Mouse (Mus musculus) midbrain, postnatal 0 days (tissue): ENCODE results near the gene Mroh8. TPM values are rescaled to one million over a fixed set of nuclear protein-coding genes. Genes with fewer than 3 reads are reported as not detected.

Source experiments
- ATAC-seq: fragments of 200-750 bp; cut with Nextera tagmentation; 2 replicates; pipeline ENCODE4 v1.8.0; 2017; ENCODE audit warnings: moderate number of reproducible peaks, mild to moderate bottlenecking, moderate TSS enrichment, moderate library complexity; ENCODE audit not compliant: low FRiP score
- DNase-seq: peaks from one replicate; pipeline ENCODE4 v3.0.0-alpha.2; 2015; ENCODE audit warnings: low spot score
- H3K27ac ChIP-seq: fragments of 300-500 bp; sonication (generic); 2 replicates; pipeline ENCODE4 v1.5.1; 2014; ENCODE audit warnings: low read depth, mild to moderate bottlenecking, low read length, mixed read lengths
- H3K27me3 ChIP-seq: fragments of 300-500 bp; sonication (generic); 2 replicates; pipeline ENCODE4 v1.6.1; 2014; ENCODE audit warnings: low read length, control low read depth, mixed read lengths; ENCODE audit not compliant: insufficient read depth
- H3K36me3 ChIP-seq: fragments of 300-500 bp; sonication (generic); 2 replicates; pipeline ENCODE4 v1.6.1; 2014; ENCODE audit warnings: low read length, control low read depth, mixed read lengths; ENCODE audit not compliant: insufficient read depth
- H3K4me1 ChIP-seq: fragments of 300-500 bp; sonication (generic); 2 replicates; pipeline ENCODE4 v1.6.1; 2014; ENCODE audit warnings: mild to moderate bottlenecking, control low read depth, antibody characterized with exemption, low read length, mixed read lengths; ENCODE audit not compliant: insufficient read depth
- H3K4me2 ChIP-seq: fragments of 300-500 bp; sonication (generic); 2 replicates; pipeline ENCODE4 v1.6.1; 2014; ENCODE audit warnings: low read depth, mild to moderate bottlenecking, low read length, mixed read lengths; ENCODE audit not compliant: poor library complexity, severe bottlenecking
- H3K4me3 ChIP-seq: fragments of 300-500 bp; sonication (generic); 2 replicates; pipeline ENCODE4 v1.5.1; 2014; ENCODE audit warnings: low read depth, mild to moderate bottlenecking, low read length, moderate library complexity
- H3K9ac ChIP-seq: fragments of 300-500 bp; sonication (generic); replicated peaks from 2 replicates; pipeline ENCODE4 v1.6.1; 2014; ENCODE audit warnings: mild to moderate bottlenecking, low read length, moderate library complexity, mixed read lengths; ENCODE audit not compliant: poor library complexity, severe bottlenecking
- H3K9me3 ChIP-seq: fragments of 300-500 bp; sonication (generic); 2 replicates; pipeline ENCODE4 v1.6.1; 2016; ENCODE audit warnings: low read length, control low read depth
- CTCF ChIP-seq: IDR thresholded peaks from 2 replicates; pipeline ENCODE4 v1.5.1; 2016; ENCODE audit warnings: antibody characterized with exemption, mild to moderate bottlenecking
- WGBS: fragments of 180-500 bp; shearing (Covaris S2); extraction: QIAGEN DNeasy Blood & Tissue Kit; methylation state at CpG from one replicate; pipeline ENCODE4 v1.1.7; 2014; 5-methylcytosine and 5-hydroxymethylcytosine counted together
- polyA plus RNA-seq: library from polyadenylated mRNA; unstranded; fragments of >200 nt; fragmentation: Nextera tagmentation; extraction: Ambion mirVana; gene quantifications from 2 replicates; pipeline ENCODE4 v1.2.1, GENCODE M21; 2015
- total RNA-seq: library from RNA; depleted of rRNA; stranded (reverse); fragments of >200 nt; gene quantifications from 2 replicates; pipeline ENCODE4 v1.2.3, GENCODE M21; 2014

Gene Mroh8
- total and polyA plus RNA-seq, 2 experiments from 2014 or later, result 0.47 to 0.66 TPM

GRCm38 (mm10) chr2:157283321-157283720, 4.0 kb upstream of the Mroh8 start:
- H3K4me1 ChIP-seq, result peaks cover 11% of the 10 kb centered on the region

GRCm38 (mm10) chr2:157278717-157279415, 483 bp downstream of the Mroh8 start, which contains the start of gene Rpn2:
Gene Rpn2, plus strand, starts transcription at chr2:157279017.
- peak within 1 kb of the TSS; percentile 66 for H3K4me2 ChIP-seq
- H3K4me3 ChIP-seq, result peak within 1 kb of the TSS; percentile 95
- DNase-seq (peak; percentile 97), ATAC-seq (peak; percentile 99)
- peaks cover 11% of the 10 kb centered on the region for H3K4me1 ChIP-seq
- H3K9me3 ChIP-seq, result no peaks in the 10 kb centered on the region
- TF ChIP-seq CTCF, result 0 out of 2 replicates have a peak, but pooled peaks have one; percentile 17
- H3K36me3 ChIP-seq, result peaks cover 5% of the 10 kb centered on the region; the same call in 1 of the 2 replicates
- H3K9ac ChIP-seq, result peak within 1 kb of the TSS; percentile 87
- H3K27me3 ChIP-seq, result no peaks in the 10 kb centered on the region
- WGBS, result 1% methylated on average over 55 of the region's 64 CpGs
- peak within 1 kb of the TSS; percentile 91 for H3K27ac ChIP-seq

More at GRCm38 (mm10) chr2:157283321-157283720, 4.0 kb upstream of the Mroh8 start:
- Histone ChIP-seq H3K36me3 (peaks cover 15% of the 10 kb centered on the region), H3K4me2 (no peak overlapping the region), H3K27me3 (no peaks in the 10 kb centered on the region), H3K9me3 (no peaks in the 10 kb centered on the region), H3K9ac (no peak overlapping the region), H3K4me3 (no peak overlapping the region), H3K27ac (no peak overlapping the region)
- TF ChIP-seq CTCF, result no peak
- ATAC-seq (no peak), DNase-seq (no peak)
- WGBS, result 94% methylated on average over 6 of the region's 6 CpGs

- WGBS, result 80% methylated on average over 6 of the region's 6 CpGs
- no peak overlapping the region for H3K9ac ChIP-seq
- H3K27me3 ChIP-seq, result no peaks in the 10 kb centered on the region
- no peaks in the 10 kb centered on the region for H3K4me1 ChIP-seq
- H3K9me3 ChIP-seq, result no peaks in the 10 kb centered on the region
- H3K4me2 ChIP-seq, result no peak overlapping the region
- DNase-seq (no peak), ATAC-seq (no peak)
- no peak overlapping the region for H3K27ac ChIP-seq
- TF ChIP-seq CTCF, result no peak
- H3K4me3 ChIP-seq, result no peak overlapping the region
- H3K36me3 ChIP-seq, result no peaks in the 10 kb centered on the region
Measured at GRCm38 (mm10) chr2:157263832-157264231, 15.5 kb downstream of the Mroh8 start.

- no peak overlapping the region for H3K9ac ChIP-seq
- no peak overlapping the region for H3K4me2 ChIP-seq
- no peaks in the 10 kb centered on the region for H3K36me3 ChIP-seq
- no peaks in the 10 kb centered on the region for H3K27me3 ChIP-seq
- TF ChIP-seq CTCF, result no peak
- no peak overlapping the region for H3K4me3 ChIP-seq
- no peaks in the 10 kb centered on the region for H3K9me3 ChIP-seq
- no peaks in the 10 kb centered on the region for H3K4me1 ChIP-seq
- ATAC-seq (no peak), DNase-seq (peak; percentile 27)
- WGBS, result 88% methylated on average over 1 of the region's 1 CpGs
- H3K27ac ChIP-seq, result no peak overlapping the region
Measured at GRCm38 (mm10) chr2:157263101-157263500, 16.2 kb downstream of the Mroh8 start.

GRCm38 (mm10) chr2:157262506-157262905, 16.8 kb downstream of the Mroh8 start:
- WGBS, result 72% methylated on average over 9 of the region's 9 CpGs
- no peak overlapping the region for H3K4me3 ChIP-seq
- no peak for TF ChIP-seq CTCF

GRCm38 (mm10) chr2:157261930-157262329, 17.4 kb downstream of the Mroh8 start:
- Histone ChIP-seq H3K4me2 (no peak overlapping the region), H3K9ac (no peak overlapping the region), H3K36me3 (no peaks in the 10 kb centered on the region), H3K4me1 (no peaks in the 10 kb centered on the region), H3K9me3 (no peaks in the 10 kb centered on the region), H3K27ac (no peak overlapping the region), H3K4me3 (no peak overlapping the region), H3K27me3 (no peaks in the 10 kb centered on the region)
- 88% methylated on average over 5 of the region's 5 CpGs for WGBS
- DNase-seq, result no peak
- TF ChIP-seq CTCF, result no peak
- ATAC-seq, result no peak

More at GRCm38 (mm10) chr2:157262506-157262905, 16.8 kb downstream of the Mroh8 start:
- Histone ChIP-seq H3K9me3 (no peaks in the 10 kb centered on the region), H3K9ac (no peak overlapping the region), H3K27me3 (no peaks in the 10 kb centered on the region), H3K36me3 (no peaks in the 10 kb centered on the region), H3K4me2 (no peak overlapping the region), H3K4me1 (no peaks in the 10 kb centered on the region), H3K27ac (no peak overlapping the region)
- DNase-seq, result no peak
- ATAC-seq, result no peak
